Mouse (Mus musculus) cerebellum, adult 11 months (tissue): ENCODE results near the gene Lrig2.

Source experiments
- DNase-seq: peaks from one replicate; pipeline ENCODE4 v3.0.0; 2022

Gene Lrig2

GRCm38 (mm10) chr3:104361814-104362213 lies 149.9 kb downstream of the Lrig2 start:
- no peak for DNase-seq

DNA sequence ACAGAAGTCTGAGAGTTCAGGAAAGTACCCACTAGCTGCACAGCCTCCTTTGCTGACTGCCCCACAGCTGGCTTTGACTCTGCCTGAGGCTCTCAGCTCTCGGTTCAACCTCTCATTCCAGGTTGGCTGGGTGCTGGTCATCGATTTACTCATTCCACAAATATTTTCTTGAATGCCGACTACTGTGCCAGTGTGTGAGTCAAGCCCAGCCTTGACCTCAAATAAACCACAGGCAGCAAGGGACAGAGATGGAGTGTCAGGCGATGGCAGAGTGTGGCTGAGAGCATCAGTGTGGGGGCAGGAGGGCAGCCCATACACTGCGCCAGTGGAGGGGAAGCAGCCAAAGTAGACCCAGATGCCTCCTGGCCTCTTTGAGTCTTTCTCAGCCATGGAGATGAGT lies 151.4 kb downstream of the Lrig2 start:
- no peak for DNase-seq

- DNase-seq: no peak
These were observed 152.2 kb downstream of the Lrig2 start for GRCm38 (mm10) chr3:104359225-104360135.

DNA sequence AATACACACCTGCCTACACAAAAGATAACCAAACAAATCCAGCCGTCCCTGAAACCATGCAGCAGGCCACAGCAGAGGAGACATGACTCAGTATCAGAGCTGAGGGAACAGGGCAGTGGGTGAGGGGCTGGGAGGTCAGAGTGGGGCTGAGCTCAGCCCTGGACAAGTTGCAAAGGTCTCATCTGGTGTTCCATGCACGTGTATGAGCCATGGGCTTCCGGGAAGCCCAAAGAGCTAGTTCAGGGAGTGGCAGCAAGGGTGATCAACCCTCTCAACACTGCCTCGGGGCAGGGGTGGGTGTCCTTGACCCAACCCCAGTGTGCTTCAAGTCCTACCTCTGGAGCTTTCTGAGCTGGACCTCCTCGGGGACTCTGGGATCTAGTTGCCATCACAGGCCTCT lies 153.0 kb downstream of the Lrig2 start:
- no peak for DNase-seq

GRCm38 (mm10) chr3:104356106-104356505 lies 155.6 kb downstream of the Lrig2 start:
- DNase-seq: peak; percentile 70

- no peak for DNase-seq
These were observed 157.8 kb downstream of the Lrig2 start for GRCm38 (mm10) chr3:104353884-104354283.

- no peak for DNase-seq
These were observed 159.2 kb downstream of the Lrig2 start for GRCm38 (mm10) chr3:104352358-104353060.

DNA sequence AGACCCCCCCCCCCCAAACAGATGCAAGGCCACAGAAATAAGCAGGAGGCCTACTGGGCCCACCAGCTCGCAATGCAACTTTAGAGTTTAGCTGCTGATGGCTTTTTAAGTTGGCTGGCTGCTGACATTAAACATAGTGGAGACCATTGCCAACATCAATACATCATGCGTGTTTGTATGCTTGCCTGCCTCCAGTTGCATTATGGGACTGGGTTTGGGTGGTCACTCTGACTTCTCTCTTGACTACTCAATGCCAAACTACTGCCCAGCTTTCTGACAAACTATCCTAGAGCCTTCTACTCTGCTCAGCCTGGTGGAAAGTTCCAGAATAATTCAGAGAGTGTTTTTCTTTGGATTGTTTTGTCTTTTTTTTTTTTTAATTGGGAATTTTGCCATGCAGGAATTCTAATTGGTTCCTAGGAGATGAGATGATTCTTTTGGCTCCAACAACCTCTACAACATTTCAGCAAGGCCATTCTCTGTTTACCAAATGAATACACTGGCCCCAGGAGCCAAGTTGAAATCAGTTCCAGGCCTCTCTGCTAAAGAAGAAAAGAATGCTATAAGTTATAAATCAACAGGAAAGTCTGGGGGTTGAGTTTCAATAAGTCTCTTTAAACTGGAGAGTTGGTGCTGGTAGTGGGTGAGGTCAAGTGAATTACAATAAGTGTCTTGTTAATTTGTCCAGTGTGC lies 161.3 kb downstream of the Lrig2 start:
- no peak for DNase-seq

- DNase-seq: no peak
These were observed 161.9 kb downstream of the Lrig2 start for GRCm38 (mm10) chr3:104349847-104350228.

- no peak for DNase-seq
These were observed 162.4 kb downstream of the Lrig2 start for GRCm38 (mm10) chr3:104349203-104349846.
